Mouse (Mus musculus) ES-Bruce4 (cell line): ENCODE measurements around the gene Ctdspl. TPM values are rescaled to one million over a fixed set of nuclear protein-coding genes. Genes with fewer than 3 reads are reported as not detected.

ENCODE experiments used
- H3K27ac ChIP-seq: 2 replicates; pipeline ENCODE4 v1.5.1; 2012; ENCODE audit warnings: low read length, inconsistent platforms; ENCODE audit not compliant: insufficient read depth
- H3K27me3 ChIP-seq: 2 replicates; pipeline ENCODE4 v1.6.1; 2012; ENCODE audit warnings: mild to moderate bottlenecking, low read length, inconsistent platforms; ENCODE audit not compliant: control insufficient read depth, poor library complexity, insufficient read depth, severe bottlenecking
- H3K36me3 ChIP-seq: 2 replicates; pipeline ENCODE4 v1.6.1; 2012; ENCODE audit warnings: inconsistent platforms, mild to moderate bottlenecking, low read length, moderate library complexity; ENCODE audit not compliant: control insufficient read depth, poor library complexity, insufficient read depth, severe bottlenecking
- H3K4me1 ChIP-seq: one replicate; pipeline ENCODE4 v1.8.1; 2011; ENCODE audit warnings: low read length; ENCODE audit not compliant: control insufficient read depth, insufficient read depth
- H3K4me3 ChIP-seq: 2 replicates; pipeline ENCODE4 v1.5.1; 2011; ENCODE audit warnings: low read depth, mild to moderate bottlenecking, low read length
- H3K9ac ChIP-seq: 2 replicates; pipeline ENCODE4 v1.6.1; 2012; ENCODE audit warnings: low read depth, mild to moderate bottlenecking, inconsistent platforms; ENCODE audit not compliant: poor library complexity, severe bottlenecking
- H3K9me3 ChIP-seq: replicated peaks from 2 replicates; pipeline ENCODE4 v1.6.1; 2012; ENCODE audit warnings: mild to moderate bottlenecking, low read length, inconsistent platforms; ENCODE audit not compliant: control insufficient read depth, poor library complexity, insufficient read depth, severe bottlenecking
- CTCF ChIP-seq: IDR thresholded peaks from one replicate; pipeline ENCODE4 v1.8.1; 2011; ENCODE audit warnings: low read depth, low read length
- EP300 ChIP-seq: IDR thresholded peaks from 2 replicates; pipeline ENCODE4 v1.6.1; 2011; ENCODE audit warnings: low read depth, low read length; ENCODE audit not compliant: insufficient read depth
- POLR2A ChIP-seq: IDR thresholded peaks from one replicate; pipeline ENCODE4 v1.8.1; 2011; ENCODE audit warnings: low read length; ENCODE audit not compliant: insufficient read depth
- polyA plus RNA-seq: library from polyadenylated mRNA; stranded (reverse); fragments of >200 nt; gene quantifications from 2 replicates; pipeline ENCODE4 v1.2.4, GENCODE M21; 2011; ENCODE audit warnings: low read depth; ENCODE audit not compliant: missing spikeins, insufficient read depth, insufficient read length

The Ctdspl gene
- polyA plus RNA-seq, 1 experiment = 20.2 TPM

- Histone ChIP-seq H3K4me1 (no peaks in the 10 kb centered on the region), H3K9me3 (no peaks in the 10 kb centered on the region), H3K27ac (no peak overlapping the region), H3K36me3 (no peaks in the 10 kb centered on the region), H3K27me3 (no peaks in the 10 kb centered on the region), H3K4me3 (no peak overlapping the region), H3K9ac (no peak overlapping the region)
- TF ChIP-seq CTCF (no peak), EP300 (no peak), POLR2A (no peak)
Observed at GRCm38 (mm10) chr9:119064296-119064695, 138.0 kb downstream of the Ctdspl start.

GRCm38 (mm10) chr9:119067601-119068000, 141.3 kb downstream of the Ctdspl start:
- Histone ChIP-seq H3K9ac (no peak overlapping the region), H3K27me3 (no peaks in the 10 kb centered on the region), H3K4me3 (no peak overlapping the region), H3K27ac (no peak overlapping the region), H3K9me3 (no peaks in the 10 kb centered on the region), H3K4me1 (no peaks in the 10 kb centered on the region), H3K36me3 (no peaks in the 10 kb centered on the region)
- TF ChIP-seq POLR2A (no peak), CTCF (peak; percentile 94)

GRCm38 (mm10) chr9:119068266-119068665, 142.0 kb downstream of the Ctdspl start:
- TF ChIP-seq EP300 = no peak
- no peak for TF ChIP-seq CTCF
- no peak for TF ChIP-seq POLR2A
- H3K9me3 ChIP-seq = no peaks in the 10 kb centered on the region
- no peak overlapping the region for H3K27ac ChIP-seq
- H3K4me3 ChIP-seq = no peak overlapping the region
- H3K4me1 ChIP-seq = no peaks in the 10 kb centered on the region
- H3K36me3 ChIP-seq = no peaks in the 10 kb centered on the region
- H3K27me3 ChIP-seq = no peaks in the 10 kb centered on the region
- no peak overlapping the region for H3K9ac ChIP-seq

- no peaks in the 10 kb centered on the region for H3K9me3 ChIP-seq
- no peak for TF ChIP-seq EP300
- TF ChIP-seq CTCF = no peak
- no peak for TF ChIP-seq POLR2A
- no peak overlapping the region for H3K9ac ChIP-seq
- no peak overlapping the region for H3K4me3 ChIP-seq
- no peaks in the 10 kb centered on the region for H3K27me3 ChIP-seq
- H3K36me3 ChIP-seq = no peaks in the 10 kb centered on the region
- no peak overlapping the region for H3K27ac ChIP-seq
- no peaks in the 10 kb centered on the region for H3K4me1 ChIP-seq
Observed at GRCm38 (mm10) chr9:119070173-119070825, 144.0 kb downstream of the Ctdspl start.

GRCm38 (mm10) chr9:119071786-119072185, 145.5 kb downstream of the Ctdspl start:
- no peaks in the 10 kb centered on the region for H3K4me1 ChIP-seq
- H3K9me3 ChIP-seq = no peaks in the 10 kb centered on the region
- no peak overlapping the region for H3K27ac ChIP-seq
- no peak overlapping the region for H3K4me3 ChIP-seq
- TF ChIP-seq EP300 (no peak), CTCF (no peak), POLR2A (no peak)
- no peak overlapping the region for H3K9ac ChIP-seq
- H3K27me3 ChIP-seq = no peaks in the 10 kb centered on the region
- no peaks in the 10 kb centered on the region for H3K36me3 ChIP-seq

GRCm38 (mm10) chr9:119073184-119073895, 147.1 kb downstream of the Ctdspl start:
- Histone ChIP-seq H3K4me1 (no peaks in the 10 kb centered on the region), H3K27me3 (no peaks in the 10 kb centered on the region), H3K9me3 (no peaks in the 10 kb centered on the region), H3K36me3 (no peaks in the 10 kb centered on the region), H3K4me3 (no peak overlapping the region), H3K9ac (no peak overlapping the region), H3K27ac (no peak overlapping the region)
- TF ChIP-seq EP300 (no peak), POLR2A (no peak), CTCF (no peak)
